Mouse (Mus musculus) stomach, embryonic 16.5 days (tissue): ENCODE data around the gene C2cd3. TPM values are rescaled to one million over a fixed set of nuclear protein-coding genes. Genes with fewer than 3 reads are reported as not detected.

Experiments
- ATAC-seq: fragments of 200-750 bp; cut with Nextera tagmentation; 2 replicates; pipeline ENCODE4 v1.8.0; 2017; ENCODE audit warnings: moderate number of reproducible peaks, moderate TSS enrichment; ENCODE audit not compliant: insufficient read depth, low FRiP score
- H3K27ac ChIP-seq: fragments of 300-500 bp; sonication (generic); 2 replicates; pipeline ENCODE4 v1.5.1; 2014; ENCODE audit warnings: low read length
- H3K27me3 ChIP-seq: fragments of 300-500 bp; sonication (generic); 2 replicates; pipeline ENCODE4 v1.6.1; 2014; ENCODE audit warnings: low read length, control low read depth, mixed read lengths; ENCODE audit not compliant: control insufficient read depth, insufficient read depth
- H3K36me3 ChIP-seq: fragments of 300-500 bp; sonication (generic); 2 replicates; pipeline ENCODE4 v1.6.1; 2014; ENCODE audit warnings: low read length; ENCODE audit not compliant: control insufficient read depth, insufficient read depth
- H3K4me1 ChIP-seq: fragments of 300-500 bp; sonication (generic); 2 replicates; pipeline ENCODE4 v1.6.1; 2014; ENCODE audit warnings: low read length, control low read depth, mixed read lengths; ENCODE audit not compliant: control insufficient read depth, insufficient read depth
- H3K4me2 ChIP-seq: fragments of 300-500 bp; sonication (generic); 2 replicates; pipeline ENCODE4 v1.6.1; 2014; ENCODE audit warnings: low read depth, low read length, mixed read lengths
- H3K4me3 ChIP-seq: fragments of 300-500 bp; sonication (generic); replicated peaks from 2 replicates; pipeline ENCODE4 v1.5.1; 2014; ENCODE audit warnings: mild to moderate bottlenecking, low read length
- H3K9ac ChIP-seq: fragments of 300-500 bp; sonication (generic); 2 replicates; pipeline ENCODE4 v1.6.1; 2014; ENCODE audit warnings: low read length
- H3K9me3 ChIP-seq: fragments of 300-500 bp; sonication (generic); replicated peaks from 2 replicates; pipeline ENCODE4 v1.6.1; 2016; ENCODE audit warnings: low read length, control low read depth; ENCODE audit not compliant: control insufficient read depth
- WGBS: fragments of 180-500 bp; shearing (Covaris S2); extraction: QIAGEN DNeasy Blood & Tissue Kit; methylation state at CpG from one replicate; pipeline ENCODE4 v1.1.7; 2014; 5-methylcytosine and 5-hydroxymethylcytosine counted together
- polyA plus RNA-seq: library from polyadenylated mRNA; unstranded; fragments of >200 nt; fragmentation: Nextera tagmentation; extraction: Ambion mirVana; gene quantifications from 2 replicates; pipeline ENCODE4 v1.2.1, GENCODE M21; 2015

C2cd3 gene
- polyA plus RNA-seq, 1 experiment from 2014 or later: 19.6 TPM

DNA sequence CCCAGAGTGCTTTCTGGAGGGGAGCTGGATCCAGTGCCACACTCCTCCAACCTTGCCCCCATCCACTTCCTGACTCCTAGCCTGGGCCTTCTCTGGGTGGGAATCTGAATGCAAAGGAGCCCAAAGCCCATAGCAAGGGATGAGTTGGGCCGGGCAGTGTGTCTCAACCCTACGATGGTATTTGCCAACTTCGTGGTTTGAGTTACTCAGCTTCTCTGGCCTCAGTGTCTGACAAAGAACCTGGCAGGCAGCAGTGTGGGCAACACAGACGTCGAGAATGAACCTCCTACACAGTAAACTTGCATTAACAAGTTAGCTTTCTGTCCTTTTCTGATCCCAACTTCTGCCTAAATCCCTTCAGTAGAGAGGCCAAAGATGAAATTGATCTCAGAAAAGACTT is 112.5 kb downstream of the C2cd3 start:
- no peaks in the 10 kb centered on the region for H3K9me3 ChIP-seq
- H3K4me2 ChIP-seq: no peak overlapping the region
- no peaks in the 10 kb centered on the region for H3K36me3 ChIP-seq
- no peak overlapping the region for H3K27ac ChIP-seq
- H3K9ac ChIP-seq: no peak overlapping the region
- WGBS: 70% methylated on average over 5 of the region's 5 CpGs
- no peak overlapping the region for H3K4me3 ChIP-seq
- no peaks in the 10 kb centered on the region for H3K27me3 ChIP-seq
- ATAC-seq: no peak
- H3K4me1 ChIP-seq: peaks cover 7% of the 10 kb centered on the region

DNA sequence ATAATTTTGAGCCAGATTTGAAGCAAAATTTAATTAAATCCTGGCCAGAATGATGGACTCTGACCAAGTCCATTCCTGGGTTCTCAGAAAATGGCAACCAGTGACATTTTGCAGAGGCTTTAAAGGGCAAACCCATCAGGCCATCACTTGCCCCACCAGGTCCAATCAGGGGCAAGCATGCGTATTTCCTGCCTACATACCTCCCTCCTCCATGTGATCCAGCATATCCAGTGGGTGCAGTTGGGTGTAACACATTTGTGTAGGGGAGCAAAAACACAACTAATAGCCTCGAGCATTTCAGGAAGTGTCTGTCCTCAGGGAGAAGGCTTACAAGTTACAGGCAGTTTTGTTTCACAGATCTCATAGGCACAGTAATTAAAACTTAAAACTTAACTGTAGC is 115.3 kb downstream of the C2cd3 start:
- no peak for ATAC-seq
- no peak overlapping the region for H3K27ac ChIP-seq
- no peaks in the 10 kb centered on the region for H3K27me3 ChIP-seq
- H3K4me1 ChIP-seq: peaks cover 6% of the 10 kb centered on the region
- no peak overlapping the region for H3K9ac ChIP-seq
- H3K9me3 ChIP-seq: no peaks in the 10 kb centered on the region
- 67% methylated on average over 2 of the region's 2 CpGs for WGBS
- no peaks in the 10 kb centered on the region for H3K36me3 ChIP-seq
- no peak overlapping the region for H3K4me2 ChIP-seq
- H3K4me3 ChIP-seq: no peak overlapping the region

- ATAC-seq: no peak
- Histone ChIP-seq H3K4me3 (no peak overlapping the region), H3K4me1 (peaks cover 12% of the 10 kb centered on the region), H3K4me2 (no peak overlapping the region), H3K9ac (0 out of 2 replicates have a peak overlapping the region, but pooled peaks have one; percentile 32), H3K36me3 (no peaks in the 10 kb centered on the region), H3K27ac (peak overlapping the region; percentile 19; the same call in 1 of the 2 replicates), H3K27me3 (no peaks in the 10 kb centered on the region), H3K9me3 (no peaks in the 10 kb centered on the region)
- WGBS: 22% methylated on average over 10 of the region's 10 CpGs
Measured at GRCm38 (mm10) chr7:100488474-100489048, 116.5 kb downstream of the C2cd3 start.

GRCm38 (mm10) chr7:100492391-100493116 is 120.5 kb downstream of the C2cd3 start:
- Histone ChIP-seq H3K27me3 (no peaks in the 10 kb centered on the region), H3K4me1 (peaks cover 40% of the 10 kb centered on the region), H3K4me3 (peak overlapping the region; percentile 53), H3K4me2 (peak overlapping the region; percentile 85), H3K9ac (peak overlapping the region; percentile 73), H3K9me3 (no peaks in the 10 kb centered on the region), H3K36me3 (no peaks in the 10 kb centered on the region), H3K27ac (peak overlapping the region; percentile 86)
- WGBS: 4% methylated on average over 35 of the region's 36 CpGs
- peak; percentile 83 for ATAC-seq

GRCm38 (mm10) chr7:100493117-100493483 is 121.1 kb downstream of the C2cd3 start, which contains the start of gene Ucp2:
Gene Ucp2, plus strand, starts transcription at chr7:100493337.
- Histone ChIP-seq H3K9ac (peak within 1 kb of the TSS; percentile 73), H3K36me3 (peaks cover 4% of the 10 kb centered on the region; the same call in 1 of the 2 replicates), H3K4me3 (peak within 1 kb of the TSS; percentile 53), H3K27ac (peak within 1 kb of the TSS; percentile 86), H3K27me3 (no peaks in the 10 kb centered on the region), H3K4me1 (peaks cover 40% of the 10 kb centered on the region), H3K4me2 (peak within 1 kb of the TSS; percentile 85), H3K9me3 (no peaks in the 10 kb centered on the region)
- ATAC-seq: peak; percentile 81
- 1% methylated on average over 27 of the region's 27 CpGs for WGBS

GRCm38 (mm10) chr7:100493484-100494414 is 121.7 kb downstream of the C2cd3 start:
- Histone ChIP-seq H3K4me1 (peaks cover 36% of the 10 kb centered on the region), H3K9ac (peak overlapping the region; percentile 73), H3K4me2 (peak overlapping the region; percentile 85), H3K9me3 (no peaks in the 10 kb centered on the region), H3K27ac (peak overlapping the region; percentile 80), H3K36me3 (peaks cover 10% of the 10 kb centered on the region; the same call in 1 of the 2 replicates), H3K27me3 (no peaks in the 10 kb centered on the region), H3K4me3 (peak overlapping the region; percentile 53)
- WGBS: 20% methylated on average over 19 of the region's 19 CpGs
- no peak for ATAC-seq

DNA sequence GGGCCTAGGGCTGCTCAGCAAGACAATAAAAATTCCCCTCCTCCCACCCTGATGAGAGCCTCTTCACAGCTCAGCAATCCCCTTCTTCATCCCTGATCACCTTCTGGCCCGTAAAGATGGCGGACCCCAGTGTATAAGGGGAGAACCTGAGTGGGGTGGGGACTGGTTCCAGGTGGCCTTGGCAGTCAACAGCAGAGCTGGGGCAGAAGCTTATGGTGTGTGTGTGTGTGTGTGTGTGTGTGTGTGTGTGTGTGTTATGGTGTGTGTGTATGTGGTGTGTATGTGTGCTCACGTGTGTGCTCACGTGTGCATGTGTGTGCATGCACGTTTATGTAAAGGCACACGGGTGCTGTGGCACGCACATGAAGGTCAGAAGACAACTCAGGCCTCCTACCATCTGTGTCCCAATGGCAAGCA is 122.4 kb downstream of the C2cd3 start:
- WGBS: 71% methylated on average over 7 of the region's 7 CpGs
- H3K9ac ChIP-seq: peak overlapping the region; percentile 73
- ATAC-seq: no peak
- peaks cover 34% of the 10 kb centered on the region for H3K4me1 ChIP-seq
- peak overlapping the region; percentile 53 for H3K4me3 ChIP-seq
- peak overlapping the region; percentile 85 for H3K4me2 ChIP-seq
- peak overlapping the region; percentile 80 for H3K27ac ChIP-seq
- H3K9me3 ChIP-seq: no peaks in the 10 kb centered on the region
- peaks cover 10% of the 10 kb centered on the region; the same call in 1 of the 2 replicates for H3K36me3 ChIP-seq
- no peaks in the 10 kb centered on the region for H3K27me3 ChIP-seq

DNA sequence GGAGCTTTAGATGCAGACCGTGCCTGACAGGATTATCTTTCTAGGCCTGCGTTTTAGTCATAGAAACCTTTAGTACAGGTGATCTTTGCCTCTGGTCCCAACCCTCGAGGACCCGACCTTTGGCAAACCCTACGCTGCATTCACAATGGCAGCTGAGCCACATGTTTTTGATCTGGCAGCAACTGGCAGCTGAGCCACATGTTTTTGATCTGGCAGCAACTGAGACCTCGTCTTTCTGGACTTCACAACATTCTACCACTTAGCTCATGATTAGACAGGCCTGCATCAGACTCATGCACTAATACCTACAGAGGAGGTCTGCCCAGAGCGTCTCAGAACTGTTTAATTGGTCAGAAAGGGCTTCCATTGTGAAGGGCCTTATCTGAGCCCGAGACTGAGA is 123.0 kb downstream of the C2cd3 start:
- Histone ChIP-seq H3K27me3 (no peaks in the 10 kb centered on the region), H3K9ac (peak overlapping the region; percentile 73), H3K4me1 (peaks cover 34% of the 10 kb centered on the region), H3K36me3 (peaks cover 10% of the 10 kb centered on the region; the same call in 1 of the 2 replicates), H3K4me3 (peak overlapping the region; percentile 53), H3K4me2 (peak overlapping the region; percentile 85), H3K27ac (peak overlapping the region; percentile 80), H3K9me3 (no peaks in the 10 kb centered on the region)
- no peak for ATAC-seq
- WGBS: 37% methylated on average over 8 of the region's 8 CpGs
